Mouse (Mus musculus): ENCODE data around the gene Ly6g6f.
A peak's percentile ranks its signal among the peaks of the same experiment; 100 is the strongest.

The Ly6g6f gene

DNA sequence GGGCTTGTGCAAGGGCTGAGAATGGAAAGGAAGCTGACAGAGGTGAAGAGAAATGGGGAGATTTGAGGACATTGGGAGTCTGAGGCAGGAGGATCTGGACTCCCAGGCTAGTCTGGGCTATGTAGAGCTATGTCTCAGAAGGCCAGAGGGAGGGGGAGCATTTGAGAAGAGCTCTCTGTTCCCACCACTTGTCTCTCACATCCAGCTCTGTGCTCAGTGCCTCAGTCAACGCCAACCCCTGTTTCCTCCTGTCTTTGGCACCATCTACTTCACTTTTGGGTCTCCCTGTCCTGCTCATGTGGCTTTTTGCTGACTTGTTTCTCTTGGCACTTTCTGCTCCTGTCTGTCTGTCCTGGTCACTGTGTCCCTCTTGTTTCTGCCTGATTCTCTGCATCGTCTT is 8.1 kb downstream of the Ly6g6f start:
- no peak for DNase-seq

DNA sequence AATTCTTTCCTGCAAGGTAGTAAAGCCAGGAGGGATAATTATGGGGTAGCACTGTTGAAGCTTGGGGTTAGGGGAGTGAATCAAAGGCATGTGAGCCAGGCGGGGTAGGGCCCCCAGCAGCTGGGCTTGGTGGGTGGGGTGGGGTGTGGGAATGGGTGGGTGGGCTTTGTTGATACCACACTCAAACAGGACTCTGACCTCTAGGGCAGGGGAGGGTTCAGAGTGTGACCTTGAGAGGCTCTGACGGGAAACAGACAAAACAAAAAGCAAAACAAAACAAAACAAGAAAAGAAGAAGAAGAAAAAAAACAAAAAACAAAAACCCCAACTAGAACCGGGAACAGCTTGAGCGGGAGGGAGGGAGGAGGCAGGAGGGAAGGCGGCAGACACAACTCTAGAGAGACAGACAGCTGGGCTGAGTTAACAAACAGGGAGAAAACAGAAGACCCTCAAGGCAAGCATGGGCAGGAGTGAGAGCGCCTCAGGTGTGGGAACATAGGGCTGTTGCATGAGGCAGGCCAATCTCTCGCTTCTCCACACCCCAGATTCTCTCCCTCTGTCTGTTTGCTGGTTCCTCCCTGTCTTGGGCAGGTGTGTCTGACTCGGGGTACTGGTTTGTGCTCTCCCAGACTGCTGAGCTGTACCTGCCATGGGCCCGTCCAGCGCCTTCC is 8.8 kb downstream of the Ly6g6f start, which contains the start of gene Ly6g6e:
Ly6g6e (plus strand) TSS at position 396 of the 670 bp plus-strand sequence.
- DNase-seq = no peak

DNA sequence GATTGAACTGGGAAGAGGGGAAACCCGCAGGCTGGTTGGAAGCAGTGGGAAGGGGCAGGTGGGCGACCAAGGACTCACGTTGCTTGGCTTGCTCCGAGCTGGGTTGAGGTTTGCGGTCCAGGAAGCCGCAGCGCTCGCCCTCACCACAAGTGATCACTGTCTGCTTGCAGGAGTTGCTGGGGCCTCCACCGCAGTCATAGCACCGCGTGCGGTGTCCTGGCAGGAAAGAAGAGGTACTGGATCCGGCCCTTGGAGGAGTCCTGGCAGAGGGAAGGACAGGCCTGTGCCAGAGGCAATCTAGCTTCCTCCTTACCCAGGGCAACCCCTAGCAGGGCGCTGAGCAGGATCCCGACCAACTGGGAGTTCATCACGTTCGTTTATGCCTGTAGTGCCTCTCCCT is 11.3 kb downstream of the Ly6g6f start:
- DNase-seq = no peak

DNA sequence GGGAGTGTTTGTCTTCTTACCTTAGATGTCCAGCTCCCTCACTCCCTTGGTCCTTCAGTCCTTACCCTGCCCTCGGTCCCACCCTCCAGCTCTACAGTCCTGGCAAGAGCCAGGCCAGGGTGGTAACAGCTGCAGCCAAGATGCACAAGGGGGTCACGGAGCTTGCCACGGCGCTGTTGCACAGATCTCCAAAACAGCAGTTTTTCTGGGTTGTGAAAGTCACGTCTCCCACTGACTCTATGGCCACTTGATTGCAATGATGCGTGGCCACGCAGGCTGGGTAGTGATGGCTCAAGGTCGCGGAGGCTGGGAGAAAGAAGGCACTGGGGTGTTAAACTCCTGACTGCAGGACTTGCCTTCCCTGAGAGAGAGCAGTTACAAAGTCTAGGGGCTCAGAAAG is 14.0 kb downstream of the Ly6g6f start:
- no peak for DNase-seq

DNA sequence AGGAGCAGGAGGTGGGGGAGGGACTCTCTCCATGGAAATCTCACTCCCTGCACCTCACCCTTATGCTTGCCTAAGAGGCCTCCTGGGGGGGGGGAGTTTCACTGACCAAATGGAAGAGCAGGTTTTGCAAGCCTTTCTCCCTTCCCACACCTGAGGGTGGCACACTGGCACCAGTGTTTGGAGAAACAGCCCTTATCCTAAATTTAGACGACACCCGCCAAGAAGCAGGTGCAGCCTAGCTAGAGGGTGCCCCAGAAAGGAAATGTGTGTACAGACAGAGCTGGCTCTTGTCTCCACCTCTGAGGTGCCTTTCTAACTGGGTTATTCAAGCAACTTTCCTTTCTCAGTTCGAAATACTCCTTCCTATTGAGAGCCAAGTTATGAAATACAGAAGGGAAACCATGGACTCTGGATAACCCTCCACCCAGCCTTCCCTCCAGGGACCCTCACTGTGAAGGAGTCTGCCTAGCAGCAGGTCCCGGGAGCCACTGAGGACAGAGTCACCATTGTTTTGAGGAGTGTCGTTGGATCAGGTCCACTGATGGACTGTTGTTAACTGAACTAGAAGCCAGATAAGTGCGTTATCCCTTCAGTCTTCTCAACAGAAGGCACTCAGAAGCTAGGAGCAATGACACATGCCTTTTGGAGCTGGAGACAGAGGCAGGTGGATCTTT is 14.7 kb downstream of the Ly6g6f start:
- no peak for DNase-seq

DNA sequence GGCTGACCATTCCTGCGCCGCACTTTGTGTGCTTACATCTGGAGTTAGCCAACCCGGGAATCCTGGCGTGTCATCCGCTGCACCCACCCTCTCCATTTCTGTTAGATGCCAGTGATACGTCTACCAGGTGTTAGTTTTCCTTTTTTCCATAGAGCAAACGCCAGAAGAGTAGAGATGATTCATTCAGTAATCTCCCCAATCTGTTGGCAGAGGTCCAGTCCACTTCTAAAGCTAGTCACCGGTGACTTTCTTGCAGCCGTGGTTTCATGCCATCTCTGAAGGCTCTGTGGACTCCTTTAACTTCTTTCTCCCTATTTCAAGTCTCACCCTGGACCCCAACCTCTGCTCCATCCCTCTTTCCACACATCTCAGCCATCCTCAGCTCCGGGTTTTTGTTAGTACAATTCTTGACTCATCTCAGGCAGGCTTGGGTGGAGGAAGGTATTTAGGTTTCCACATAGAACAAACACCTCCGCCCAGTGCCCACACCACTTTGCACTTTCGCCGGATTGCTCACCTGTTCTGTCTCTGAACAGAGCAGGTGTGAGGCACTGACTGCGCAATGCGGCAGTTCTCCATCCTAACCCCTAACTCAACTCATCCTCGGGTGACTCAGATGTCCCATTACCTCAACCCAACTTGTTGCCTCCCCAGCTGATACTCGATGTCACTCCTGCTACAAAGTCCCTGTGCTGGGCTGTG is 17.0 kb downstream of the Ly6g6f start:
- DNase-seq = no peak

DNA sequence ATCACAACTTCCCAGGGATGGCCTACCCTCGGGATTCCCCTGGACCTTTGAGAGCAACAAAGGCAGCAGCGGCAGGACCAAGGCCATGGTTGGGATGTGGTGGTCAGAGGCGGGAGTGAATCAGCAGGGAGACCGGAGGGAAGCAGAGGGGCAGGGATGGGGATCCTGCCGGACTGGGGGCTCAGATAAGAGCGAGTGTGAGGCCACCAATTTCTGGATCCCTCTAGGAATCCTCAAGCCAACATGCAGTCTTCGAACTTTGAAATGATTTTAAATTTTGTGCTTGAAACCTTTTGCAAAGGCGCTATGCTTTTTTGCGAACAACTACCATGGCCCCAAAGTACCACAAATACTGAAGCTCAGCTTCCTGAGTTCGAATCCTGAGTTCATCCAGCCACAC is 19.3 kb downstream of the Ly6g6f start, which contains the start of gene Mpig6b:
Mpig6b (minus strand) TSS at position 101 of the 400 bp plus-strand sequence.
- DNase-seq = no peak

DNA sequence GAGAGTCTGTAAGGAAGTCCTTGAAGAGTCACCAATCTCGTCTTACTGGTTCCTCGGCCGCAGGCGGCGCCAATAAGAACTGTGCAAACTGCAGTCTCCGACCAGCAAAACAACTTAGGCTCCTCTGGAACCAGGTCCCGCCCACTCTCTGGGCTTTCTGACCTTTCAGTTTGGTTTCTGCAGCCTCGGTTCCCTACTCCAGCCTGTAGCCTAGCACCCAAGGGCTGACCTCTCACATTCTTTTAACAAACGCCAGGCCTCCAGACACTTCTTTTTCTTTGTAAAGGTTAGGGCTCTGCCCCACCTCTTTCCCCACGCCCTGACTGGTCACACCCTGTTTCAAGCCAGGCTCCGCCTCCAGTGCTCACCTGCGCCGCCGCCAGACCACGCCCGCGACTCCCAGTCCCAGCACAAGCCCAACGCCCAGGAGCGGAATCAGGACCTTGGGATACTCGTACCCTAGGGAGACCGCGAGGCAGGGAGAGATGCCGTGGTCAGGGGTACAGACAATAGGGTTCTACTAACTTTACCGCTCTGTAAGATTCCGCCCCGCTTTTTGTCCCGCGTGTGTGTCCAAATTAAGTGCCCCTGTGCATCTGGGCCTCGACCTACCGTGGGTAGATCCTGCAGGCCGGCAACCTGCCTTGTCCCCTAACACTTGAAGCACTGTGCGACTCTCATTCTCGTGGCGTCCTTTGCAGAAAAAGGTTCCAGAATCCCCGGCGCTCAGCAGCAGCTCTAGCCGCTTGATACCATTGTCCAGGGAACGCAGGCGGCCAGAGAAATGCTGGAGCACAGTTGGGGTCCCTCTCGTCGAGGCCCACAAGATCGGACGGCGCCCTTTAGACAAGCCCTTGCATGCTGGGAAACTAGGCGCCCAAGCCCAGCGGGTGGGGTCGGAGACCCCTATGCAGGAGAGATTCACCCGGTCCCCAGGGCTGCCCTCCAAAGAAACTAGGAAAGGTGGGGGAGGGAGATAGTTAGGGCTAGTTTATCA is 20.2 kb downstream of the Ly6g6f start, which contains the start of gene Ly6g6c:
Ly6g6c (plus strand) TSS at position 438 of the 997 bp plus-strand sequence.
- peak; percentile 77 for DNase-seq

DNA sequence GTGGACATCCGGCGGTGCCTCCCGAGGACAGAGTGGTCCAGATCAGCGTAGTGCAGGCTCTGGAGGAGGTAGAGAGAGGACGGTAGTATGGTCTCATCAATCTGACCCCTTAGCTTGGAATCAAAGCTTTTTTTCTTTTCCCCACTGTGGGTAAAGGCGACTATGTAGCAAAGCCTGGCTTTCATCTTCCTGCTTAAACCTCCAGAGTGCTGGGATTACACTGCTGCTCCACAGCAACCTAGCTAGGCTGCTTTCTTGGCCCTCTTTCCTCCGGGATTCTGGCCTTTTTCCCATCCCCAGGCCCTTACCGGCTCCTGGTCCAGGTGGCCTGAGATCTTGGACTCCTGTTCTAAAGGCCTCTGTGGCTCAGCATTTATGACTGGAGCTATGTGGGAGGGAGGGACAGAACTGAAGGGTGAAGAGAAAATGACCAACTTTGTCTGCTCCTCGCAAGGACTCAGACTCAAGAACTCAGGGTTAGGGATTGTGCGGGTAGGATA is 21.0 kb downstream of the Ly6g6f start:
- DNase-seq = no peak

DNA sequence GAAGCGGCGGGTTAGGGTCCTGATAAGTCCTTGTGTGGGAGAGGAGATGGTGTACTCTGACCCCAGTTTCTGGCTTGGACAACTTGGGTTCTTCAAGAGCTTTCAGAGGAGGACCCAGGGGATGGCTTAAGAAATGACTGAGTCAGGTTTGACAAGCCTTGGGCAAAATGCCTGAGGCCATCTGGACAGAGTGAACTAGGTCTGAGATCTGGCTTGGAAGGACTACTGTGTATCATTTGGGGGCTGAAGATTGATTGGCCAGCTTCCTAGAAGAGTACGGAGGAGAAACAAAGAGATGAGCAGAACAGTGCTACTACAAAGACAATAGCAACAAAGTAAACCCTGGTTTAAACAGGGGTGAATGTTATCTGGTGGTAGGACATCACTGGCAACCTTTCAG is 21.9 kb downstream of the Ly6g6f start:
- DNase-seq = no peak

DNA sequence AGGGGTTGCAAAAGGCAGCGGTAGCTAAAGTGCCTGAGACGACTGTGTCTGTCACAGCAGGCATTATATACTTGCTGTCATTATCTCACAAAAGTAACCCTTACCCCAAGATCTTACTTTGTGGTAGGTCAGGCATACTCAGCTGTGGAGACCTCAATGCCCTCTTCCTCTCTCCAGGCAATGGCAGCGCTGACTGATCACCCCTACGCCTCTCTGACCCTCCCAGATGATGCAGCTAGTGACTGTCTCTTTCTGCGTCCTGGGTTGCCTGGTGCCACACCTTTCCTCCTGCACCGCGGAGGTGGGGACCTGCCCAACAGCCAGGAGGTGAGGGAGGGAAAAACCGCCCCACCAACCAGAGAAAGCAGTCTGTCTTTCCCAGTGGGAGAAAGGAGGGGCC is 24.1 kb downstream of the Ly6g6f start:
- DNase-seq = no peak

DNA sequence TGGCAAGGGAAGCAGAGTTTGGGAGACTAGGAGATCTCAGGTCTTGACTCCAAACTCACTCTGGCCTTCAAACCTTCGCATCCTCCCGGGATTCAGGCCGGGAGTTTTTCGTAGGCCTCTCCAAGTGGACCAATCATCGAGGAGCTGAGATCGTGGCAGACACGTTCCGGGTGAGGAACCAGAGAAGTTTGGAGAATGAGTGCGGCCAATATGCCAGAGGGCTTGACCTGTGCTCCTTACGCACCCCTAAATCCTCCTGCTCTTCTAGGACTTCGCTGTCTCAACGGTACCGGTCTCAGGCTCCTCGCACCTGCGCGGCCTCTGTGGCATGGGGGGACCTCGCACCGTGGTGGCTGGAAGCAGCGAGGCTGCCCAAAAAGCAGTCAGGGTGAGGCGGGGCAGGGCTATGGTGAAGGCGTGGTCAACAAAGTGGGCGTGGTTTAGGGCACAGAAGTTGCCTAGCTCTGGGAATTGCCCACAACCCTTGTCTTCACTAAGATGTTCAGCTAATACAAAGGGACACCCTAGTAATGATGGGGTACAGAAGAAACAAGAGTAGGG is 24.6 kb downstream of the Ly6g6f start:
- no peak for DNase-seq

DNA sequence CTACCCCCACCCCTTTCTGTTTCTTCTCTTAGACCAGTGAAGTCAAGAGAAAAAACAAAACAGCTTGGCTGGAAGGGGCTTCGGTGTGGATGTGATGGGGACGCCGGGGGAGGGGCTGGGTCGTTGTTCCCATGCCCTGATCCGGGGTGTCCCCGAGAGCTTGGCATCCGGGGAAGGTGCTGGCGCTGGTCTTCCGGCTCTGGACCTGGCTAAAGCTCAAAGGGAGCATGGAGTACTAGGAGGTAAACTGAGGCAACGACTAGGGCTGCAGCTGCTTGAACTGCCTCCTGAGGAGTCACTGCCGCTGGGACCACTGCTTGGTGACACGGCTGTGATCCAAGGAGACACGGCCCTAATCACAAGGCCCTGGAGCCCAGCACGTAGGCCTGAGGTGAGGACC is 25.3 kb downstream of the Ly6g6f start:
- DNase-seq = no peak

DNA sequence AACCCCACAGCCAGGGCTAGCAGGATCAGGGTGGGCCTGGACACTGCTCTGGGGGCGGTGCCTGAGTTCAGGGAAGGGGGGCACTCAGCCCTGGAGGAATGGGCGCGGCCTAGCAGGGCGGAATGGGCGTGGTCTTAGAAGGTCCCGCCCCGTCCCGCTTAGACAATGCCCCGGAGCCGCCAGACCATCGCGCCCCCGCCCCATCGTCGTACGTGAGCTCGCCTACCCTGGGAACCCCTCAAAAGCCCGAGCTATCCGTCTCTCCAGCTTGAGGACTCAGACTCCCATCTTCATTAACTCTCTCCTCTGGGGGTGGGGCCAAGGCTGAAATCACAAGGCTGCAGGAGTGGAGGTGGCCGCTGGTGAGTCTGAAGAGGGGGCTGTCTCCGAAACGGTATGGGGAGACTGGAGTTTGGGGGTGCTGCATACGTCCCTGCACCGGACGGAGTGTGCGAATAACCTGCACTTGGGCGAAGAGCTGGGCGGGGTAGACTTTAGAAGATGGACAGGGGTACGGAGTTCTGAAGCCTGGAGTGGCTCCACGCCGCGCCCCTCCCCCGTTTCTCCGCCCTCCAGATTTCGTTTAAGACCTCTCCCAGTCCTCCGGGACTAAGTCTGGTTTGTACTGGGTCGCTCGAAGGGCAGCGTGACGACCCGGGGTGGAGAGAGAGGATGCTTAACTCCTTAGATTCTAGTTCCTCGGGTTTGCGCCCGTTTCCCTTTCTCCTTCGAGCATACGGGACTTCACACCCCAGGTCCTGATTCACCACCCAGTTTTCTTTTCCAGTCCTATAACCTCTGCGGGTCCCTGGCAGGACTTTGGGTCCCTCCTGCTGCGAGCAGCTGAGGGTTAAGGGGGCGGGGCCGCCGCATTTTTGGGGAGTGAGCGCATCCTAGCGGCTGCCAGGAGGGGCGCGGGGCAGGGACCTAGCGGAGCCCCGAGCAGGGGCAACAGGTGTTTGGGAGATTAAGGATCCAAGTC is 26.2 kb downstream of the Ly6g6f start, which contains the start of gene Ddah2:
Ddah2 (plus strand) TSS at position 125 of the 982 bp plus-strand sequence.
- peak; percentile 99 for DNase-seq

DNA sequence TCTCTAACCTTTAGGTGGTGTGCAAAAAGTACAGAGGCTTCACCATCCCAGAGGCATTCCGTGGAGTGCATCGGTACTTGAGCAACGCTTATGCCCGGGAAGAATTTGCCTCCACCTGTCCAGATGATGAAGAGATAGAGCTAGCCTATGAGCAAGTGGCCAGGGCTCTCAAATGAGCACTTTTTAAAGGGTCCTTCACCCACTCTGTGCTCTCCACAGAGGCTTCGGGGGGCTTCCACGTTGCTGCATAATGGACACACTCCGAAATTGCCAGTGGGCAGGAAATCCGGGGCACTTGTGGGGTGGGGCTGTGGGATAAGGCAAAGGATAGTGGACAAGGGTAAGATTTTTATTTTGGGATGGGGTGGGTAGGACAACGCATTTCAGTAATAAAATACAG is 27.1 kb downstream of the Ly6g6f start:
- no peak for DNase-seq

DNA sequence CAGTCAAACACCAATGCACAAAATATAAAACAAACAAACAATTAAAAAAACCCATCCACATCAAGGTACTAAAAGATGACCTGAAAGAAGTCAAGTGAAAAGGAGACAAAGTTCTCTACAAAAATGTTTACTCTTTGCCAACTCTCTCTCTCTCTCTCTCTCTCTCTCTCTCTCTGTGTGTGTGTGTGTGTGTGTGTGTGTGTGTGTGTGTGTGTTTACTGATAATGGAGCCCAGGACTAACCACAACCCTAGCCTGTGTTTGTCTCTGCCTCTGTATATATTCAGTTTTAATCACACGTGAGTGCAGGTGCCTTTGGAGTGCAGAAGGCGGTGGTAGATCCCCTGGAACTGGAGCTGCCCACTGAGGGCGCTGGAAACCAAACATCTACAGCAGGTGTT is 28.3 kb downstream of the Ly6g6f start:
- DNase-seq = no peak

DNA sequence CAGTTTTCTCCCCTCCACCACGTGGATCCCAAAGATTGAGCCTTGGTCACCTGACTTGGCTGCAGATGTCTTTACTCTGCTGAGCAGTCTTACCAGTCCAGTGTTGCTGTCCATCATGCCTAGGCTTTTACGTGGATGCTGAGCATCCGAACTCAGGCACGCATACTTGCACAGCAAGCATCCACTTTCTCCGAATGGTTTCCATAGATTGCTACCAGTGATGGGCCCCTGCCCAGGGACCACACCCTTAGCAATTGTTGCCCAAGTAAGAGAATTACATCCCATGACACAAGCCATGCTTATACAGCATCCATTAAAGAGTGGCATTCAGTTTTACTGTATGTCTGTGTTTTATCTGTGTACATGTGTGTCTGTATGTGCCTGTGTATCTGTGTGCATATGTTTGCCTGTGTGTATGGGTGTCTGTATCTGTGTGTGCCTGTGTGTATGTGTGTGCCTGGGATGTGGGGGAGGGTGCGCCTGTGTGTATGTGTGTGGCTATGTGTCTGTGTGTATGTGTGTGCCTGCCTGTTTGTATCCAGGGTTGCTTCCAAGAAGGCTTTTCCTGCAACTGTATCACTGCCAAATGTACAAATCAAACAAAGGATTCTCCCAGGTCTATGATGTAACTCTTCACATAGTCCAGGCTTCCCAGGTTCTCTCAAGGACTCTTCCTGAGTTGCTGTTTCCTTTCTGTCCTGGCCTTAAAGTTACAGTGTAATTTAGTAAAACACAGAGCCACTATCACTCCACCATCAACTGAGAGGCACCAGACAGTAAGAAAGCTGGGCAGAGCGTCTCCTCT is 29.5 kb downstream of the Ly6g6f start:
- DNase-seq = no peak

DNA sequence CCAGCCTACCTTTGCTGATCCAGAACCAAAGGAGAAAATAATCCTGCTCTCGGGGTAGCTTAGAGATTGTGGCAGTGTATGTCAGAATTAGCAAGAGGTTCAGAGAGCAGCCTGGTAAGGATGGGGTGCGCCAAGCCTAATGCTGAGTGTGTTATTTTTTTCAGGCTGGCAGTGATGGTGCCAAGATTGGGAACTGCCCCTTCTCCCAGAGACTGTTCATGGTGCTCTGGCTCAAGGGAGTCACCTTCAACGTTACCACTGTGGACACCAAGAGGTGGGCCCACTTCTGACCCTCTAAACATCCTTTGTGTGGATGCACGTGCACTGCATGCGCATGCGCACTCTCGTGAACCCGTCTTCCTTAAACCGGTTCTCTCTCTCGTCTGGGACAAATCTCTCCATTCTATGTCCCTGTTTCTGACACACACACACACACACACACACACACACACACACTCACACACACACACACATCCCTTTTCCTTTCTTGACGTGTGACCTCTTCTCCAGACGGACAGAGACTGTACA is 33.1 kb downstream of the Ly6g6f start:
- DNase-seq = no peak
